8 mouse cellular contexts compared by ENCODE assay signal in the genomic region with DNA sequence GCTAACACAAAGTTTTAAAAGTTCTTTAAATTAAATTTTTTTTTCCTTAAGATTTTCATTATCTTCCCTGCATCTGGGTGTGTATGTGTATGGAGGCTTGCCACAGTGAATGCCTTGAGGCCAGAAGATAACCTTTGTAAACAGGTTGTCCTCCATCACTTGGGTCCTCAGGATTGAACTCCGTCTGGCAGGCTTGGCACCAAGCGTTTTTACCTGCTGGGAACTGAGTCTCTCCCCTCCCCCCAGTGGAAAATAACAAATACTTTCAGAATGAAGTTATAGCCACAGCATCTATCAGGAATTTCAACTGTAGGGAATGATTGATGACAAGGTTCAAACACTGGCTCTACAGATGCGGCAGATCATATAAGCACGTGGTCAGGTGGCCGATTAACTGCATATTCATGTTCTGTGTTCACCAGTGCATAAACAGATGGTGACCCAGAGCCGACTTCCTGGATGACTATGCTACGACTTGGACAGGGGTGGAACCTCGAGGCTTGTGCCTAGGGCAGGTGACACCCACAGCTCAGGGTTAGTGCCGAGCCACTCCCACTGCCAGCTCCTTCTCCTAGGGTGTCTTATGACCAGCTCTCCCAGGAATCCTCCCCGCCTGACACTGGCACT. TPM values are rescaled to one million over a fixed set of nuclear protein-coding genes. Genes with fewer than 3 reads are reported as not detected.
DNase-seq lines count a peak whose midpoint lies in the region; ATAC-seq and TF ChIP-seq lines count a peak whose summit lies in the region.

No protein-coding gene starts in this region.

- H3K4me2 ChIP-seq in hindbrain, postnatal 0 days (ENCODE audit: low read depth, low read length): peak overlapping the region; percentile 96
- H3K4me2 ChIP-seq in liver, embryonic 14.5 days (ENCODE audit: low read depth): peak overlapping the region; percentile 95

- TF ChIP-seq EP300 in liver, embryonic 14.5 days (IDR thresholded peaks at IDR 0.05; ENCODE audit: low read depth): no peak

- peak overlapping the region; percentile 74 for H3K27ac ChIP-seq in cerebellum, adult 2 months (ENCODE audit: insufficient read depth, low read length)
- H3K27ac ChIP-seq in hindbrain, postnatal 0 days: peak overlapping the region; percentile 81; the same call in 1 of the 2 replicates
- H3K27ac ChIP-seq in liver, embryonic 14.5 days: peak overlapping the region; percentile 95

- H3K4me1 ChIP-seq in cerebellum, adult 2 months (ENCODE audit: control insufficient read depth, insufficient read depth, low read length): peaks cover 8% of the 10 kb centered on the region
- peaks cover 16% of the 10 kb centered on the region; the same call in 1 of the 2 replicates for H3K4me1 ChIP-seq in hindbrain, postnatal 0 days (ENCODE audit: insufficient read depth, low read length)
- peaks cover 16 to 22% of the 10 kb centered on the region in 2 experiments for H3K4me1 ChIP-seq in liver, embryonic 14.5 days (replicated peaks; ENCODE audit: control insufficient read depth in 2 of 2, insufficient read depth in 2 of 2, low read length in 1 of 2)

- DNase-seq in ovary, postnatal 36 days (ENCODE audit: low spot score): peak; percentile 16
- no peak for DNase-seq in ovary, postnatal 10 days (ENCODE audit: low spot score)
- DNase-seq in cerebellum, adult 2 months: peak; percentile 74 to 82
- peak; percentile 34 to 57 for DNase-seq in gastrocnemius, adult 8-10 months (ENCODE audit: low spot score in 2 of 2)
- peak; percentile 11 for DNase-seq in hindbrain, postnatal 0 days (ENCODE audit: low spot score)
- peak; percentile 75 to 85 (median 76) for DNase-seq in liver, embryonic 14.5 days (ENCODE audit: low read depth in 3 of 3, low spot score in 3 of 3)
- peak; percentile 43 for DNase-seq in neural tube, embryonic 10.5 days (ENCODE audit: extremely low spot score, low spot score)
- DNase-seq in thymus, postnatal 36 days: peak; percentile 11 to 35

- H3K9me3 ChIP-seq in hindbrain, postnatal 0 days (ENCODE audit: low read length): no peaks in the 10 kb centered on the region
- H3K9me3 ChIP-seq in liver, embryonic 14.5 days (ENCODE audit: control insufficient read depth, low read length): no peaks in the 10 kb centered on the region

- peak overlapping the region; percentile 89 for H3K4me3 ChIP-seq in cerebellum, adult 2 months (replicated peaks; ENCODE audit: insufficient read depth, low read depth, low read length)
- H3K4me3 ChIP-seq in hindbrain, postnatal 0 days (ENCODE audit: low read length): peak overlapping the region; percentile 70
- H3K4me3 ChIP-seq in liver, embryonic 14.5 days (ENCODE audit: insufficient read depth in 1 of 2, low read depth in 2 of 2, low read length in 2 of 2): peak overlapping the region; percentile 83

- H3K36me3 ChIP-seq in hindbrain, postnatal 0 days (ENCODE audit: insufficient read depth, low read length): peaks cover 14% of the 10 kb centered on the region; the same call in 1 of the 2 replicates
- peaks cover 21% of the 10 kb centered on the region for H3K36me3 ChIP-seq in liver, embryonic 14.5 days (replicated peaks; ENCODE audit: control insufficient read depth, insufficient read depth, low read depth)

- TF ChIP-seq CTCF in cerebellum, adult 2 months (IDR thresholded peaks at IDR 0.05; ENCODE audit: borderline replicate concordance, insufficient read depth, low read depth, low read length): no peak
- no peak for TF ChIP-seq CTCF in hindbrain, postnatal 0 days (IDR thresholded peaks at IDR 0.05; ENCODE audit: low read depth)
- no peak for TF ChIP-seq CTCF in liver, embryonic 14.5 days (IDR thresholded peaks at IDR 0.05; ENCODE audit: low read depth)

- no peaks in the 10 kb centered on the region for H3K27me3 ChIP-seq in cerebellum, adult 2 months (ENCODE audit: control insufficient read depth, insufficient read depth, low read length)
- no peaks in the 10 kb centered on the region for H3K27me3 ChIP-seq in hindbrain, postnatal 0 days (ENCODE audit: insufficient read depth, low read length)
- no peaks in the 10 kb centered on the region for H3K27me3 ChIP-seq in liver, embryonic 14.5 days (ENCODE audit: control insufficient read depth, insufficient read depth, low read length)

- ATAC-seq in hindbrain, postnatal 0 days: peak; percentile 54; the same call in 1 of the 2 replicates
- peak; percentile 92 for ATAC-seq in liver, embryonic 14.5 days (ENCODE audit: insufficient read depth)

- 1% methylated on average over 10 of the region's 10 CpGs for WGBS in cerebellum, adult 2 months
- WGBS in hindbrain, postnatal 0 days: 8% methylated on average over 10 of the region's 10 CpGs
- WGBS in liver, embryonic 14.5 days (ENCODE audit: insufficient replicate concordance): 10% methylated on average over 10 of the region's 10 CpGs

- no peak for TF ChIP-seq POLR2A in cerebellum, adult 2 months (IDR thresholded peaks at IDR 0.05; ENCODE audit: borderline replicate concordance, insufficient read depth, low read length)

- H3K9ac ChIP-seq in hindbrain, postnatal 0 days (replicated peaks; ENCODE audit: low read length): peak overlapping the region; percentile 81; the same call in 1 of the 2 replicates
- peak overlapping the region; percentile 95 for H3K9ac ChIP-seq in liver, embryonic 14.5 days (replicated peaks)

RNA-seq across cellular contexts. Expression of a gene that starts 0.9 kb away (rescaled TPM):
- 373 and 404 TPM in 2 replicates for polyA plus RNA-seq in cerebellum, adult 2 months (2012; rRNA removed)
- total RNA-seq in gastrocnemius, adult 8-10 months (2022): 100 to 1,000 TPM; 112 to 138 (median 117) TPM
- total RNA-seq in hindbrain, postnatal 0 days (2014; rRNA removed): 86.2 and 99.4 TPM in 2 replicates
- polyA plus RNA-seq in hindbrain, postnatal 0 days (2015; fragmentation: Nextera tagmentation; extraction: Ambion mirVana): 461 and 465 TPM in 2 replicates
- 26.5 and 50.5 TPM in 2 replicates for polyA plus RNA-seq in liver, embryonic 14.5 days (2012; rRNA removed)
- 184 and 188 TPM in 2 replicates for polyA plus RNA-seq in liver, embryonic 14.5 days (2014; fragmentation: Nextera tagmentation; extraction: Ambion mirVana)

RNA-seq across cellular contexts. Expression of a gene that starts 5.9 kb away (rescaled TPM):
- polyA plus RNA-seq in cerebellum, adult 2 months (2012; rRNA removed): 15.1 and 15.8 TPM in 2 replicates
- total RNA-seq in gastrocnemius, adult 8-10 months (2022): 1 to 10 TPM in 1 of 4 experiments, under 1 TPM in 3; 0.41 to 1.0 (median 0.74) TPM
- total RNA-seq in hindbrain, postnatal 0 days (2014; rRNA removed): 15.5 and 16.7 TPM in 2 replicates
- 14.4 and 14.6 TPM in 2 replicates for polyA plus RNA-seq in hindbrain, postnatal 0 days (2015; fragmentation: Nextera tagmentation; extraction: Ambion mirVana)
- polyA plus RNA-seq in liver, embryonic 14.5 days (2012; rRNA removed): 1.4 and 1.7 TPM in 2 replicates
- 2.0 and 2.4 TPM in 2 replicates for polyA plus RNA-seq in liver, embryonic 14.5 days (2014; fragmentation: Nextera tagmentation; extraction: Ambion mirVana)

RNA-seq across cellular contexts. Expression of a gene that starts 29.4 kb away (rescaled TPM):
- polyA plus RNA-seq in cerebellum, adult 2 months (2012; rRNA removed): 2.1 and 3.1 TPM in 2 replicates
- not detected for total RNA-seq in gastrocnemius, adult 8-10 months (2022)
- 2.4 and 4.2 TPM in 2 replicates for total RNA-seq in hindbrain, postnatal 0 days (2014; rRNA removed)
- polyA plus RNA-seq in hindbrain, postnatal 0 days (2015; fragmentation: Nextera tagmentation; extraction: Ambion mirVana): 3.2 and 3.8 TPM in 2 replicates
- 0.02 and 0.03 TPM in 2 replicates for polyA plus RNA-seq in liver, embryonic 14.5 days (2012; rRNA removed)
- not detected in 2 replicates for polyA plus RNA-seq in liver, embryonic 14.5 days (2014; fragmentation: Nextera tagmentation; extraction: Ambion mirVana)

RNA-seq across cellular contexts. Expression of a gene that starts 52.5 kb away (rescaled TPM):
- 9.4 and 10.2 TPM in 2 replicates for polyA plus RNA-seq in cerebellum, adult 2 months (2012; rRNA removed)
- 1 to 10 TPM; 1.7 to 2.5 (median 2.3) TPM for total RNA-seq in gastrocnemius, adult 8-10 months (2022)
- 3.8 and 4.5 TPM in 2 replicates for total RNA-seq in hindbrain, postnatal 0 days (2014; rRNA removed)
- 4.7 and 4.9 TPM in 2 replicates for polyA plus RNA-seq in hindbrain, postnatal 0 days (2015; fragmentation: Nextera tagmentation; extraction: Ambion mirVana)
- polyA plus RNA-seq in liver, embryonic 14.5 days (2012; rRNA removed): 2.8 and 3.4 TPM in 2 replicates
- polyA plus RNA-seq in liver, embryonic 14.5 days (2014; fragmentation: Nextera tagmentation; extraction: Ambion mirVana): 2.4 and 2.5 TPM in 2 replicates
